Mouse (Mus musculus): ENCODE measurements around the gene Nav2.

DNA sequence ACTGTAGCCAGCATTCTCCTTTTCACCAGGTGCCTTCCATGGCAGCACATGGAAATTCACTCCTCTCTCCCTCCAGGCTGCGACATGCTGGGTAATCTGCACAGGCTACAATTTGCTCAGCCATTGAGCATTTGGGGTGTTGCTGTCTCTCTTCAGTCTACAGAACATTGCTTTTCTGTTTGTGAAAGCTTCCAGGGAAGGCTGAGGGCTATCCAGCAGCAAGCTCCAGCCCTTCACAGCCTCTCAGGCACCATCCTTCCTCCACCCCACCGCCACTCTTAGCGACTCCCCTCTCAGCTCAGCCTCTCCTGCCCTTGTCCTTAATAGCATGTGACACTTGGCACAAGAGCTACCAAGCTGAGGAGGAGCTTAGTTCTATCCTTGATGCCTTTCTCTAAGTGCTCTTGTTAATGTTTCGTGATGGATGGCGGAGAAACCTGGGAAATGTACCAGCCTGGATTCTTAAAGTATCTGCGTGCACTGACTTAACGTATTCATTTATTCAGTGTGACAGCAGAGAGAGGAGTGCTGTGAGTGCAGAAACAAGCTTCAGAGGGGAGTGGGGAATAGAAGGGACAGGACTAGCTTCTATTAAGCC lies 282.7 kb downstream of the Nav2 start:
- TF ChIP-seq GATA1 (IDR thresholded peaks at IDR 0.05; ENCODE audit: borderline replicate concordance, low read length) (no peak), FLI1 (IDR thresholded peaks at IDR 0.05; ENCODE audit: low read length) (no peak)
